Mouse (Mus musculus): ENCODE measurements at regions not wholly inside any gene's neighbourhood (a gene's known extent, or its start where the extent isn't known, plus 50 kb on each side); places are given as distances from the start of the nearest gene placed in this dataset.
"Not testable (repeated sequence)": the region's sequence is repeated elsewhere in the genome, so short reads cannot be mapped to it uniquely, and the experiment has no call there.

DNA sequence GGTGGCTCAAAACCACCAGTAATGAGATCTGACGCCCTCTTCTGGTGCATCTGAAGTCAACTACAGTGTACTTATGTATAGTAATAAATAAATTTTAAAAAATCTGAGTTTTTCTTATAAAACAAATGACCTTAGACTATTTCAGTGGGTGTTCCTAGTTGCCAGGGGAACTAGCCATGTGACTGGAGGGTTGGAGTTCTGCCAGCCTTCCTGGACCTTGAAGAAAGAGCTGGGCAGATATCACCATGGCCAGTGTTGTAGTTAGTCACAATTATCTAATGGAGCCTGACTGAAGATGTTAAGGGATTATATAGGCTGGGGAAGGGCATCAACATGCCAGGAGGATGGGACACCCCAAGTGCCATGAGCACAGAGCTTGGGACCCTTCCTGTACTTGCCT lies 217.2 kb downstream of the Tpra1 start:
- 73% methylated on average over 1 of the region's 1 CpGs for WGBS
- no peak overlapping the region for H3K9ac ChIP-seq (replicated peaks)
- no peak overlapping the region for H3K4me3 ChIP-seq (replicated peaks)
- H3K9me3 ChIP-seq, result no peaks in the 10 kb centered on the region
- peaks cover 12% of the 10 kb centered on the region for H3K4me1 ChIP-seq (replicated peaks)
- H3K27me3 ChIP-seq, result no peaks in the 10 kb centered on the region
- no peak overlapping the region for H3K27ac ChIP-seq
- no peak overlapping the region for H3K4me2 ChIP-seq (replicated peaks)
- H3K36me3 ChIP-seq, result no peaks in the 10 kb centered on the region
- no peak for ATAC-seq

GRCm38 (mm10) chr6:89121023-89121745 lies 219.1 kb downstream of the Tpra1 start:
- Histone ChIP-seq H3K9ac (replicated peaks) (no peak overlapping the region), H3K27ac (peak overlapping the region; percentile 14; the same call in 1 of the 2 replicates), H3K9me3 (no peaks in the 10 kb centered on the region), H3K36me3 (no peaks in the 10 kb centered on the region), H3K4me3 (replicated peaks) (no peak overlapping the region), H3K27me3 (no peaks in the 10 kb centered on the region), H3K4me2 (replicated peaks) (no peak overlapping the region), H3K4me1 (replicated peaks) (peaks cover 12% of the 10 kb centered on the region)
- WGBS, result 48% methylated on average over 4 of the region's 4 CpGs
- no peak; the same call in 1 of the 2 replicates for ATAC-seq

DNA sequence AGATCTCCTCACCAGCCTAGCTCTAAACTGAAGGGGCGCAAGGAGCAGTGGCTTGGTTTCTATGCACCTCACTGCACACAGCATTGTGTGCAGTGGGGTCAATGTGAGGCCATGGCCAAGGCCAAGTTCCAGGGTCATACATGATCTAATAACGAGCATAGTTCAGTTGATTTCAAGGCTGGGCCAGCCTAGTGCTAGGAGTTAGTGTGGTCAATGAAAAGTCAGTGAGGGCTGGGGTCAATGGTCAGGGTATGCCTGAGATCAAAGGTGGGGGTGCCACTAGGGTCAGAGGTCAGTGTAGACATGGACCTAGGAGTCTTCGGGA lies 219.7 kb downstream of the Tpra1 start:
- Histone ChIP-seq H3K4me1 (replicated peaks) (peaks cover 12% of the 10 kb centered on the region), H3K36me3 (no peaks in the 10 kb centered on the region), H3K27me3 (no peaks in the 10 kb centered on the region), H3K27ac (no peak overlapping the region), H3K9me3 (no peaks in the 10 kb centered on the region), H3K9ac (replicated peaks) (no peak overlapping the region), H3K4me3 (replicated peaks) (no peak overlapping the region), H3K4me2 (replicated peaks) (no peak overlapping the region)
- WGBS, result 81% methylated on average over 3 of the region's 3 CpGs
- no peak for ATAC-seq

- no peaks in the 10 kb centered on the region for H3K36me3 ChIP-seq
- whole genome bisulfite sequencing, result 65% methylated on average over 9 of the region's 9 CpGs
- ATAC-seq, result no peak
- H3K27me3 ChIP-seq, result no peaks in the 10 kb centered on the region
- no peak overlapping the region for H3K4me3 ChIP-seq (replicated peaks)
- H3K9me3 ChIP-seq, result no peaks in the 10 kb centered on the region
- H3K4me1 ChIP-seq (replicated peaks), result peaks cover 9% of the 10 kb centered on the region
- H3K9ac ChIP-seq (replicated peaks), result no peak overlapping the region
- H3K4me2 ChIP-seq (replicated peaks), result no peak overlapping the region
- no peak overlapping the region for H3K27ac ChIP-seq
Observed at GRCm38 (mm10) chr6:89125916-89126315, 223.9 kb downstream of the Tpra1 start.

DNA sequence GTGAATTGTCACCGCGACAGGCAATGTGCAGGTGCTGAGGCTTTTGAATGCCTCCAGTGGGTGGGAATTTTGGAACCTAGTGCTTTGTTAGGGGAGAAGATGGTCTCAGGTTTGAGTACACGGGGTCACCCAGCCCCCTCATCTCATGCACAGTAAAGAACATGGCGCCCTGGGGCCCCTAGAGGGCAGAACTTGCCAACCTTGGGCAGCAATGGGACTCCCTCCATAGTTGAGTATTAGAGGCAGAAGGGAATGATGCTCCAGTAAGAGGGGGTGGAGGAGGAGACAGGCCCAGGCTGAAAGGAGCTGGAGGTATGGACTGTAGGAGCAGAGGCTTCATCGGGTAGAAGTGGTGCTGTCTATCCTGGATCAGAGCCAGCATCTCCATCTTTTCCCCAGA lies 226.1 kb downstream of the Tpra1 start:
- H3K27me3 ChIP-seq; H3K36me3 ChIP-seq; H3K4me3 ChIP-seq (replicated peaks); H3K9ac ChIP-seq (replicated peaks); H3K4me1 ChIP-seq (replicated peaks); H3K4me2 ChIP-seq (replicated peaks); H3K27ac ChIP-seq; ATAC-seq; H3K9me3 ChIP-seq: not testable (repeated sequence)
- 72% methylated on average over 5 of the region's 5 CpGs for WGBS

- no peaks in the 10 kb centered on the region for H3K9me3 ChIP-seq
- no peak overlapping the region for H3K9ac ChIP-seq (replicated peaks)
- H3K27ac ChIP-seq, result no peak overlapping the region
- WGBS, result 81% methylated on average over 3 of the region's 3 CpGs
- H3K4me3 ChIP-seq (replicated peaks), result no peak overlapping the region
- no peak for ATAC-seq
- H3K36me3 ChIP-seq, result no peaks in the 10 kb centered on the region
- H3K4me2 ChIP-seq (replicated peaks), result no peak overlapping the region
- H3K27me3 ChIP-seq, result no peaks in the 10 kb centered on the region
- no peaks in the 10 kb centered on the region for H3K4me1 ChIP-seq (replicated peaks)
Observed at GRCm38 (mm10) chr6:89140469-89140868, 222.0 kb downstream of the Plxna1 start.

DNA sequence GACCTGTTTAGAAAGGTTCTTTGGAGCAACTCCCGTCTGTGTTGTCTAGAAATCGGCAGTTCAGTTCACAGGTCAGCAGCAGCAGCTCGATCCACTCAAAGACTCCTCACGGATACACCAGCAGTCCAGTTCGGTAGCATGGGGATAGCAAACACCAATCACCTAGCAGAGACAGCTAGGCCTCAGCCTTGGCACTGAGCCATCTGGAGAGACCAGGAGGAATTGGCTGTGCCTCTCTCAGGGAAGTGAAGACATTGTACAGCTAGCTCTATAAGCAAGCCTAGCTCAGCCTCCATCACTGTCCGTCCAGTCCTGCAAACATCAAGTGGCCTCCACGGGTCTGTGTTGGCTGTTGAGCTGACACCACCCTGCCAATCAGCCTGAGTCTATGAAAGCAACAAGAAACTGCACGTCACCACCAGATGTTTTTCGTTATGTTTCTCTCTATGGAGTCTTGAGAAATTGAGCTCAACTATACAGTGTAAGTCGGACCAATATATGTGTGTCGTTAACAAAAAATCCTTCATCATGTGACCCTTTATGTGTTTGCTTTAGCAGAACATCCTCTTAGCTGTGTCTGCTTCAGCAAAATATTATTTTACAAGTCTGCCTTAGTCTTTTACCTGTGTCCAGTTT lies 209.3 kb downstream of the Plxna1 start:
- Histone ChIP-seq H3K4me3 (replicated peaks) (no peak overlapping the region), H3K9ac (replicated peaks) (no peak overlapping the region), H3K27me3 (no peaks in the 10 kb centered on the region), H3K27ac (no peak overlapping the region), H3K9me3 (no peaks in the 10 kb centered on the region), H3K4me2 (replicated peaks) (no peak overlapping the region), H3K36me3 (no peaks in the 10 kb centered on the region), H3K4me1 (replicated peaks) (no peaks in the 10 kb centered on the region)
- ATAC-seq, result no peak
- WGBS, result 87% methylated on average over 11 of the region's 11 CpGs

- no peaks in the 10 kb centered on the region for H3K27me3 ChIP-seq
- no peak for ATAC-seq
- H3K9me3 ChIP-seq, result no peaks in the 10 kb centered on the region
- H3K27ac ChIP-seq, result no peak overlapping the region
- H3K36me3 ChIP-seq, result no peaks in the 10 kb centered on the region
- WGBS, result 90% methylated on average over 1 of the region's 1 CpGs
- H3K4me2 ChIP-seq (replicated peaks), result no peak overlapping the region
- H3K4me3 ChIP-seq (replicated peaks), result no peak overlapping the region
- H3K4me1 ChIP-seq (replicated peaks), result peaks cover 9% of the 10 kb centered on the region
- no peak overlapping the region for H3K9ac ChIP-seq (replicated peaks)
Observed at GRCm38 (mm10) chr6:89157501-89157900, 204.9 kb downstream of the Plxna1 start.

GRCm38 (mm10) chr6:89160051-89160450 lies 202.4 kb downstream of the Plxna1 start:
- H3K4me2 ChIP-seq (replicated peaks), result no peak overlapping the region
- H3K9me3 ChIP-seq, result no peaks in the 10 kb centered on the region
- no peak overlapping the region for H3K27ac ChIP-seq
- no peak overlapping the region for H3K9ac ChIP-seq (replicated peaks)
- no peak overlapping the region for H3K4me3 ChIP-seq (replicated peaks)
- no peak for ATAC-seq
- H3K4me1 ChIP-seq (replicated peaks), result peaks cover 9% of the 10 kb centered on the region
- no peaks in the 10 kb centered on the region for H3K36me3 ChIP-seq
- WGBS, result 28% methylated on average over 7 of the region's 7 CpGs
- no peaks in the 10 kb centered on the region for H3K27me3 ChIP-seq

- Histone ChIP-seq H3K4me1 (replicated peaks) (peaks cover 9% of the 10 kb centered on the region), H3K9me3 (no peaks in the 10 kb centered on the region), H3K27me3 (no peaks in the 10 kb centered on the region), H3K27ac (no peak overlapping the region), H3K4me2 (replicated peaks) (no peak overlapping the region), H3K9ac (replicated peaks) (no peak overlapping the region), H3K36me3 (no peaks in the 10 kb centered on the region), H3K4me3 (replicated peaks) (no peak overlapping the region)
- ATAC-seq, result no peak
- WGBS, result 100% methylated on average over 1 of the region's 1 CpGs
Observed at GRCm38 (mm10) chr6:89161746-89162145, 200.7 kb downstream of the Plxna1 start.

DNA sequence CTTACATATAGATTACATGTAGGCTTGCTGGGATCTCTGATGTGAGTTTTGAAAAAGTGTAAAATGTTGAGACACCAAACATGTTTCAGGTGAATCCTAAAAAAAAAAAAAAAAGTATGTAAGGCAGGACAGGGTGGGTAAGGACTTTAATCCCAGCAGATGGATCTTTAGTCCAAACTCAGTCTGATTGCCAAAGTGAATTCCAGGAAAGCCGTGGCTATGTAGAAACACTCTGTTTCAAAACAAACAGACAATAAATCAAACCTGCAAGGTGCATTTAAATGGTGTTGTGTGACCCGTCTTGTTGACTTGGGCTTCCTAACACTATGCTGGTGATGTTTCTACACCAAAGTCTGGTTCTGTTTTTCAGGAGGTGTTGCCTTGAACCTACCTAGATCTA lies 192.9 kb downstream of the Plxna1 start:
- WGBS, result 91% methylated on average over 2 of the region's 2 CpGs
- H3K9me3 ChIP-seq, result no peaks in the 10 kb centered on the region

GRCm38 (mm10) chr6:89184920-89185319 lies 177.5 kb downstream of the Plxna1 start:
- WGBS, result 100% methylated on average over 1 of the region's 7 CpGs
- not testable (repeated sequence) for H3K9ac ChIP-seq (replicated peaks)

More for the DNA sequence above, 192.9 kb downstream of the Plxna1 start:
- H3K9ac ChIP-seq (replicated peaks), result no peak overlapping the region
- H3K27ac ChIP-seq, result no peak overlapping the region
- no peak for ATAC-seq
- H3K4me2 ChIP-seq (replicated peaks), result no peak overlapping the region
- no peaks in the 10 kb centered on the region for H3K27me3 ChIP-seq
- H3K4me3 ChIP-seq (replicated peaks), result no peak overlapping the region
- no peaks in the 10 kb centered on the region for H3K4me1 ChIP-seq (replicated peaks)
- no peaks in the 10 kb centered on the region for H3K36me3 ChIP-seq

More at GRCm38 (mm10) chr6:89184920-89185319, 177.5 kb downstream of the Plxna1 start:
- not testable (repeated sequence) for H3K36me3 ChIP-seq; H3K9me3 ChIP-seq; H3K27me3 ChIP-seq; H3K4me2 ChIP-seq (replicated peaks); H3K27ac ChIP-seq; ATAC-seq; H3K4me3 ChIP-seq (replicated peaks); H3K4me1 ChIP-seq (replicated peaks)

Measured in midbrain, embryonic 13.5 days (tissue).